Mouse (Mus musculus): ENCODE data around the gene S100a6. TPM values are rescaled to one million over a fixed set of nuclear protein-coding genes. Genes with fewer than 3 reads are reported as not detected.

Gene S100a6
- total RNA-seq, 2 experiments from 2014 or later: 76.5 to 79.4 TPM

DNA sequence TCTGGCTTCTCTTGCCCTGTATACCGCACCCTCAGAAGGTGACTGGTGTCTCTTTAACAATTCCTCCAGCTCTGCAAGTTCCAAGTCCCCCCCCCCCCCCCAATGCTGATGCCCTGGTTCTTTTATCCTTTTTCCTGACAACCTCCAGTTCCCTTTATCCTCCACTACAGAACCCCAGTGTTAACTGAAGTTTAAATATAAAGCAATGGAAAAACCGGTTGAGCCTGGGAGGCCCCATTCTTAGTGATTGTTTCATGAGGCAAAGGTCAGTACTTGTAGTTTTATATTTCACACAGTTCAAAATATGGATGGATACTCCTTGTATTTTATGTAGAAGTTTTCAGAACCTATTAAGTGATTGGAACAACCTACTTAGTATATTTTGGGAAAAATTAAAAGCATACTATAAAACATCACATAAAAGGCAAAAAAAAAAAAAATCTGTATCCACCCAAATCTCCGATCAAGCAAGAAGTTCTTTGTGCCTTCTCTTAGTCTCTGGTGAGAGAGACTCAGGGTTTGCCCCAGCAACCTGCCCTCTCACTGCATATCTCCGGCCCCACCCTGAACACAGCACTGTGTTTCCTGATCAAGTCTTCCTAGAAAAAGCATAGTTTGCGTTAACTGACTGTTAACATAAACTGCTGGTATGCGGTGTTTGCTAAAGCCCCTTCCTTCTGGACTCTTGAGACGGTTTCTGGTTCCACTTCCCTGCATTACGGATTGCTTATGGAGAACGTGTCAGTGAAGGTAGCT lies 13.8 kb downstream of the S100a6 start:
- no peak for DNase-seq

DNA sequence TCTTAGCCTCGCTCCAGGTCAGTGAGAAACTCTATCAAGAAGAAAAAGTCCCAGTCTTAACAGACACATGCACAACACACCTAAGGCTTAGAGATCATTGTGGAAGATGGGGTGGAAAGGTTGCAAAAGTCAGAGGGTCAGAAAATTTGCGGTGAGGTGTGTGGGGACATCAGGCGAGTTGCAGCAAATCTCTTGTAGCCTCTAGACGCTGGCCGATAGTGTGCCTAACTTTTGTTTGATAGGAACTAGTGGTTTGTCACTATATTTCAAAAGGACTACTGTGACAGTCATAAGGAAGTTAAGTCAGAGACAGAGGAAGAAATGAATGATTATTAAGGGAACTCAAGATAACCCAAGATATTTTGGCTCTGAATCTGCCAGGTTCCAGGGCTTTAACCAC lies 14.7 kb downstream of the S100a6 start:
- no peak for DNase-seq

DNA sequence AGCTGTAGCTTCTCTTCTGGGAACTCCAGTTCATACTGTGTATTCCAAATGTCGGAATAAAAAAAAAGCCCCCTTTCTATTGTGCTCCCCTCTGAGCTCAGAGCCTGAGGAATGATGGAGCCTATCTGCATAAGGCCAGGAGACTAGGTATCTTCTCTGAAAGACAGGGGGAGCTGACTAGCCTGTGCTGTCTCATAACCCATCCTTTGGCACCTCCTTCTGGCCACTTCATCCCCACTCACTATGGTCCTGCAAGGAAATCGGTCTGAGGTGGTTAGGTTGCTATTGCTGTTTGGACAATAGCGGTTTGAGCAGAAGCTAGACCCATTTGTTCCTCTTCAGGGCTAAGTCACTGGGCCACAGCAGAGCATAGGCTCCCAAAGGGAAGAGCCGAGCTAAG lies 15.1 kb downstream of the S100a6 start:
- DNase-seq: no peak

DNA sequence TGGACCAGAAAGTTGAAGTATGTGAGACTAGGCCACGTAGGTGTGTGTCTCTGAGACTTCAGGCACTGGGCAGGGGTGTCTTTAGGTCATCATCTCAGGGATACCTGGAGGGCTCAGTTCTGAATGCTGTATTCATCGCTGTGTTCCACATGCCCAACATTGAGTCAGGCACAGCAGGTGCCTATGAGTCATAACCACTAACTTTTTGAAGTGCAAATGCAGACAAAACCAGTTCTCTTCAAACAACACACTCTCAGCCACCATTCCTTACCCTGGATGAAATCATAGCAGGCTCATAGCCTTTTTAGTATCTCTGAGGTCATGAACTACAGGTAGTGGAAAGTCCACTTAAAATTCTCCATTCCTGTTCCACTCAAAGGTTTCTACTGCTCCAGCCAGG lies 16.6 kb downstream of the S100a6 start:
- no peak for DNase-seq

DNA sequence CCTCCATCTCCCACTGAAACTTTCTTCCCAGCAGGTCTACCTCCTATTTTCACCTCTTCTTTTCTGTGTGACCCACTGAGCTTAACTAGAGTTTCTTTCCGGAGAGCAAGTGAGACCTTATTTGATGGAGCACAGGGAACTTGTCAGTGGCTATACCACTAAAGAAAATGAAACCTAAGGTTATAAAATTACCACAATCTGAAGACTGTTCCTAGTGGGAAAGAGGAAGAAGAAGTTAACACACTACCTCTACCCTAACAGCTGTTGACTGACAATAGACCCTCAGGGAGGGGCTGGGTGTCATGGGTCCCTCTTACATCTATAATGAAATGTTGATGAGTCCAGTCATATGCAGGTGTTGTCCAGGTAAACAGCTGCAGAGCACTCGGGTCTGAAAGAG lies 19.3 kb downstream of the S100a6 start:
- no peak for DNase-seq

DNA sequence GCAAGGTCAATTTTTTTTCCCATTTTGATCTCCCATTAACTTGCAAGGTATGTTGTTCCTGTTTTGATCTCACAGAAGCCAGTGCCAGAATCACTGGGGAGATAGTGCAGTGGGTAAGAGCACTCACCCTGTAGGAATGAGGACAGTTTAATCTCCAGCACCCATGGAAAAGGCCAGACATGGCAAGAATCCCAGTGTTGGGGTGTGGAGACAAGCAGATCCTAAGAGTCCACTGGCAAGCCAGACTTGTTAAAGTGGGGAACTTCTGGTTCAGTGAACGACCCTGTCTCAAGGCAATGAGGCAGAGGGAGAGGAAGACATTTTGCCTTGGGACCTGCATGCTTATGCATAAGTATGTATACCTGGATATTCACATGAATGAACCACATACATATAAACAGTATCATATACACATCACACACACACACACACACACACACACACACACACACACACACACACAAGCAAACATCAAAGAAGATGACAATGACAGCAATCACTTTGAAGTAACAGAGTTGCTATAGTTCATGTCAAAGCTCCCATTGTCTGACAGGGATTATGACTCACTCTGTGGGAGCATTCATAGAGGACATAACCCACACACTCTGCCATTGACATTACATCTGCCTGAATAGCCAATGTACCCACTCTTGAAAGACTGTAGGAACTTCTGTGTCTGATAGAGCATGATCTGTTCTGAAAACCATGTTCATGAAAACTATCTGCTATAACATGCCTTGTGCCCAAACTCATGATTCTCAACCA lies 26.0 kb downstream of the S100a6 start:
- no peak for DNase-seq

DNA sequence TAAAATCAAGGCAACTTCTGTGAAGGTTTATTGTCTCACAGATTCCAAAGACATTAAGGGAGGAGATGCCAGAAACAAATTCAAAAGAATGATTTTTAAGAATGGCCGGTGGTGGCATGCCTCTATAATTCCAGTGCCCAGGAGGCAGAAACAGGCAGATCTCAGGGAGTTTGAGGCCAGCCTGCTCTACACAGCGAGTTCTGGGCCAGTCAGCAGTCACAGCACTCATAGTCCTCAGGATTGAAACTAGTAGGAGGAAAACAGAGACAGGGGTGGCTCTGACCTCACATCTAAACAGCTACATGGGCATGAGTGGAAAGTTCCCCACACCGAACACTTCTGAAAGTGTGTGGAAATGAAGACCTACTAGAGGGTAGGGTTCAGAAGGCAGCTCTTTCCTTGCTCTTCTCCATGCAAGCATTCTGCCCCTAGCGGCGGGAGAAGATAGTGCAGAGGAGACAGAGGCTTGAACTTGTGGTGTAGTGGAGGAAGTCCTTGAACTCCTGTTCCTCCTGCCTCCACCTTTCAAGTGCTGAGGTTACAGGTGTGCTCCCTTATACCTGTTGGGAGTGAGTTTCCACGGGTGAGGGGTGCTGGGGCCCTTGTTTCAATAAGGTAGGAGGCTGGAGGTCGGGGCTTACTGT lies 27.0 kb downstream of the S100a6 start:
- DNase-seq: peak; percentile 16 to 54

DNA sequence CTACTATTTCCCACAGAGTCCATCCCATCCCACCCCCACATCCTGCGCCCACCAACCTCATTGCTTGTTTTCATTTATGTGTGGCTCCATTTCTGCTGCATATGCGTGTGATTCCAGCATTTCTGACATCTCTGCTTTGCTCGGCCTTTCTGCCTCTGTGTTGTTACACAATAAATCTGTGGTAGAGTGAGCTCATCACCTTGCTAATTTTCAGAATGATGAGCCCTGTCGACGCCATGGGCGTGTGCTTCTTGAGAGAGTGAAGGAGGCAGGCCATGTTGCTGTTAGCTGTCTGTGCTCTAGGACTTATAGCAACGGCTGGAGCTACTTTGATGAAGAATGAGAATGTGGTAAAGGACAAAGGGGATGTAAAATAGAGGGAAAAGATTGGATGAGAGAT lies 28.3 kb downstream of the S100a6 start:
- DNase-seq: no peak

DNA sequence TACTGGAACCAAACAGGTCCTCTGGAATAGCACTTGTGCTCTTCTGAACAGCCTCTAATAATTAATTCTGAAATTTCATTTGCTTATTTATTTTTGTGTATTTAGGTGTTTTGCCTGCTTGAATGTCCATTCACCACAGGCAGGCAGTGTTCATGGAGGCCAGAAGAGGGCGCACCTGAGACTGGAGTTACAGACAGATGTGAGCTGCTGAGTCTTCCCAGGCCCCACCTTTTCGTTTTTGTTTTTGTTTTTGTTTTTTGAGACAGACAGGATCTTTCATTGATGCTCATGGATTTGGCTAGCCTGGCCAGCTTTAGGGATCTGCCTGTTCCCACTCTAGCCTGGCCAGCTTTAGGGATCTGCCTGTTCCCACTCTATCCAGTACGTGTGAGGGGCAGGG lies 31.5 kb downstream of the S100a6 start:
- DNase-seq: peak; percentile 28 to 69

DNA sequence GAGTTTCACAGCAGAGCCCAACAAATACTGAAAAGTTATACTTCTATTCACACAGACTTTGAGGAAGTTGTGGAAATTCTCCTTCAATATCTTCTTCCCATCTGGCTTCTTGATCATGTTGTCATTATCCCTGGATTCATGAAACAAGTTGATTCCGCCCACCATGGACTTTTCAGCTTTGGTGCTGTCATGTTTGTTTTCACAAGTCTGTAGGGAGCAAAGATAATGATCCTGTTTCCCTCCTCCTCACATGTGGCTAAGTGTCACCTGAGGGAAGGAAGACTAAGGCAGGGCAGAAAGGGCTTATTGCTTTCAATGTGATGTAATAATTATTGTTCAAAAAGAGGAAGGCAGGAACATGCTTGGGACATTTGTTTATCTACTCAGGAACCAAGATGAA lies 34.6 kb downstream of the S100a6 start:
- DNase-seq: no peak

DNA sequence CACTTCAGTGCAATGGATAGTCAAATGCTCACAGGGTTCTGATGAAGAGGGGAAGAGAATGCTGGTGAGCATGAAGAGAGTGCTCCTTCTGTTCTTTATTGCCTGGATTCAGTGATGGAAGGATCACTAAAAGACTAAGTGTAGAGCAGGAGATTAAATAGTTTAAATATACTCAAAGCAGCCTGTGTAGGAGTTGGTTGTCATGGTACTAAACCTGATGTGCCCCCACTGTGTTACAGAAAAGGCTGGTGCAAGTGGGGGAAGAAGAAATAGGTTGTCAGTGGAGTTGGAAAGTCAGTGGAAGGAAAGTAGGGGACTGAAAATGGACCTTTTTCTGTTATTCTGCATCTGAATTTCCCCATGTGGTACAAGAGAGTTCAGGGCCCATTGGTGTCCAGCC lies 36.3 kb downstream of the S100a6 start:
- no peak for DNase-seq

DNA sequence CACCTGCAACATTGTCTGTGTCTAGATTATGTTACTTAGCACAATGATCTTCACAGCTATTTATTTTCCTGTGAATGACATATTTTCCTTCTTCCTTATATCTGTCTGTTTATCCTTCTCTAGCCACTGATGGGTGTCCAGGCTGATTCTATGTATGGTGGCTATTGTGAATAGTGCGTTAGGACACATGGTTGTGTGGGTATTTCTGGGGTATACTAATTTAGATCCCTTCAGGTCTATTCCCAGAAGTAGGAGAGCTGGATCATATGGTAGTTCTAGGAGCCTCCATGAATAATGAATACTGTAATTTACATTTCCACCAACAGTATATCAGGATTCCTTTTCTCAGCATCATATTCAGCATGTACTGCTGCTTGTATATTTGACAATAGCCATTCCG lies 37.1 kb downstream of the S100a6 start:
- no peak for DNase-seq

DNA sequence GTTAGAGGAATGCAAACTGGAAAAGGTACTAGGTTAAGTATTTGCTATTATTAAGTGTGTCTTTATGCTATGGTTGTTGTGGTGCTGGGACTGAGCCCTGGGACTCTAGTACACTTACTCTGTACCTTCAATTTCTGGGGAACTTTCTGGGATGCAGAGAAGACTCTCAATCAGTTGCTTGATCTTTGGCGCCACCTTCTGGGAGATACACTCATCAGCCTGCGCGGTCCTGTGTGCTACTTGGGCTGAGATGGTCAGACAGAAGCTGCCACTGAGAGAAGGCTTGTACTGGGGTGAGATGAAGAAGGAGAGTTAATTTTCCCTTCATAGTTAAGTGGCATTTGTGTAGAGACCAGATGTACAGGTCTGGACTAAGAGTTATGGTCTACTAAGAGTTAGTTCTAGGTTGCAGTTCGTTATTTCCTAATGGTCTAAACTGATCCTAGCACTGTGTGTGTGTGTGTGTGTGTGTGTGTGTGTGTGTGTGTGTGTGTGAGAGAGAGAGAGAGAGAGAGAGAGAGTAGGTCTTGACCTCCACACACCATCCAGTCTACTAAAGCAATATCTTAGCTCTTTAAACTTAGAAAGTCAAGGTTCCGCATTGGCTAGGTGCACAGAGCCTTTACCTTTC lies 40.3 kb downstream of the S100a6 start:
- peak; percentile 65 to 86 for DNase-seq

DNA sequence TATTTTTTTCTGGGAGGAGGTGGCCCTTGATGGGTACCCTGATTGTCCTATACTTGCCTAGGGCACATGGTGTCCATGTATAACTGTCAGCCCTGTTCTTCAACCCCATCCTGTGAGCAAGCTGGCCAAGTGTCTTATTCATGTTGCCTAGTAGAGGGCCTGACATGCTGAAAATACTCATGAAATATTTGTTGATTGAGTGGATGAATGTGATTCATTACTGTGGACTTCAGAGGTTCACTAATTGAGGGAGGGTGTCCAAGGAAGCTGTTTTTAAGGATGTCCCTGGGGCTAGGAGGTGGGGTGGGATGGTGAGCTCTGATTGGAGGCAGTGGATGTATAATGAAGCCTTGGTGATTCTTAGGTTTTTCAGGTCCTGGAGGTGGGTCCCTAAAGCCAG lies 41.0 kb downstream of the S100a6 start, which contains the start of gene S100a7a:
S100a7a (plus strand) TSS at position 301 of the 400 bp plus-strand sequence.
- DNase-seq: no peak

DNA sequence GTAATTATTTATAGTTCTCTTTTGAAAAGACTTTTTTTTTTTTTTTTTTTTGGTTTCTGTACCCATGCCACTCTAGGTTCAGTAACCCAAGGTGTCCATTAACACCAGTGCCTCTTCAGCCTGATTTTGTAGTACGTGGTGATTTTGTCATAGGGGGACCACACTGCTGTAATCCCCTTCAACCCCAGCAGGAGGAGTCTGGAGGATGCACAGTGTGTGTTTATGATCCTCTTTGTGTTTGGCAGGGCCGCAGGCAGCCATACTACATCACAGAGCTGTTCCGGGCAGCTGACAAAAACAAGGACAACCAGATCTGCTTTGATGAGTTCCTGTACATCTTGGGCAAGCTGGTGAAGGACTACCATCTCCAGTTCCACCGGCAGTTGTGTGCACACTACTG lies 44.7 kb downstream of the S100a6 start:
- no peak for DNase-seq

DNA sequence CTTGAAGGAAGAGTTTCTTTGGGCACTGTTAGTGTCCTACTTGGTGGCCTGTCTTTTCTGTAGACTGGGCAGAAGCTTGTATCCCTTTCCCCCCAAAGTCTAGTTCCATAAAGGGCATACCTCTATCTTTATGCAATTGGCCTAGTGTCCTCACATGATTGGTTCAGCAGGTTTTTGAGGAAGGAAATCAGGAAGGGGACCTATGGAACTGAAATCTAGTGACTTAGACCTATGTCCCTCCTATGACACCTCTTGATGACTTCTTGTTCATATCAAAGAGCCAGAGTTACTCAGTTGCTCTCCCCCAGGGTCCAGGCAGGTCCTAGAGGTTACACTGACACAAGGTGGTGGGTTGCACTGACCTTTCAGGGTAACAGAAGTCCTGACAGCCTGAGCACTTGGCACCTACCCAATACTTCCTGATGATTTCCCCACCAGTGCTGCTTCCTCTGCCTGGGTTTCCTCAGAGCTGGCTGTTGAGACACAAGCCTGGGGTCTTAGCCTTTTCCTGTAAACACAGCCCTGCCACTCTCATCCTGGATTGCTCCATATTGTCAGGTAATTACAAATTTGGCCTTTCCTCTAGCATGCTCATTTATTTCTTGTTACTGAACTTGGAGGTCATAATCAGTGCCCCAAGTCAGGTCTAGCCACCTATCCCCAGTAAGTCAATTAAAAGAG lies 46.8 kb downstream of the S100a6 start:
- DNase-seq: no peak

DNA sequence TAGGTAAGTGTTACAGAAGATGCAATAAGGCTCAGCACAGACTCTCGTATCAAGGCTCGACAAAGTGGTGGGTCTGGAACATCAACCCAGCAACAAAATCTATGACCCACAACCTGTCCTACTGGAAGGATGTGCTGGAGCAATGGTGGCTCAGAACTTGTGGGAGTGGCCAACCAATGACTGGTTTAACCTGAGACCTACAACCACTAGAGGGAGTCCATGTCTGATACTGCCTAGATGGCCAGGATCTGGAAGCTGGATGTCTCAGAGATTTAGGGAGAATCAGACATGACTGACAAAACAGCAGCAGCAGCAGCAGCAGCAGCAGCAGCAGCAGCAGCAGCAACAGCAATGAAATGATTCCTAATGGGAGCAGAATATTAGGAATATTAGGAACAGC lies 51.5 kb downstream of the S100a6 start:
- DNase-seq: no peak

DNA sequence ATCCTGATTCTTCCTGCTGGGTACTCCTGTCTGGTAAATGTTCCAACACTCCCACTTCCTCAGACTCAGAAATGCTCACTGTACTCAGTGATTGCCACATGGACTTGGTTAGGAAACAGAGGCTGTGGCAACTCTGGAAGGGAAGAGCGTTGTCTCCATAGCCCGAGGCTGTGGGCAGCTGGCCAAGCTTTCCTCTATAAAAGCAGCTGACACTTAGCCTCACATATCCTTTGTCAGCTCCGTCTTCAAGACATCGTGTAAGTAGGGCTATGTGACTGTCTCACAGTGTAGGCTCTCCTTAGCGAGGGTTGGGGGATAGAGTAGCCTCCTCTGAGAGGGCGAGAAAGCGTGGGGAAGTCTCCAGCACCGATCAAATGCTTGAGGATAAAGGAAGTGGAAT lies 56.2 kb downstream of the S100a6 start, which contains the start of gene S100a8:
S100a8 (plus strand) TSS at position 133 of the 400 bp plus-strand sequence.
- peak in 1 of 2 experiments; percentile 19 for DNase-seq

Measured in heart, adult 18-20 months (tissue).